Mouse (Mus musculus) cerebellum, adult 8-10 months (tissue): ENCODE measurements at regions not wholly inside any gene's neighbourhood (a gene's known extent, or its start where the extent isn't known, plus 50 kb on each side); places are given as distances from the start of the nearest gene placed in this dataset.
A peak's percentile ranks its signal among the peaks of the same experiment; 100 is the strongest.

Experiments used
- DNase-seq: peaks from one replicate; pipeline ENCODE4 v3.0.0; 2022

DNA sequence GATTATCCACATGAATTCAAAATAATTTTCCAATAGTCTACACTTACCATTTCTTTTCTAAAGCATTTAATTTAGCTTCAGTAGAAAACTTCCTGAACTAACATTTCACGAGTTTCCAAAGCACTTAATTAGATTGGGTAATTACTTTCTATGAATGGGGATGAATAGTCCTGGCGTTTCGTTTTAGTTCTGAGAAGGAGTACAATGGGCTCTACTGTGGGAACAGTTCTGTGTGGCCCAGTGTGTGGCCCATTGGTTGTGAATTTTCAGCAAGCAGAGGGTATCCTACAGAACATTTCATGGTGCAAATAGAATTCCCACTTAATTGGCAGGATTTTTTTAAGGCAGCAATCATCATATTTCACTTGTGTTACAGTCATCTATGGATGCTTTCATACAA lies 95.5 kb downstream of the 1700017N19Rik start:
- DNase-seq: no peak

- DNase-seq: no peak
Measured at GRCm38 (mm10) chr10:100695944-100696343, 105.7 kb downstream of the 1700017N19Rik start.

DNA sequence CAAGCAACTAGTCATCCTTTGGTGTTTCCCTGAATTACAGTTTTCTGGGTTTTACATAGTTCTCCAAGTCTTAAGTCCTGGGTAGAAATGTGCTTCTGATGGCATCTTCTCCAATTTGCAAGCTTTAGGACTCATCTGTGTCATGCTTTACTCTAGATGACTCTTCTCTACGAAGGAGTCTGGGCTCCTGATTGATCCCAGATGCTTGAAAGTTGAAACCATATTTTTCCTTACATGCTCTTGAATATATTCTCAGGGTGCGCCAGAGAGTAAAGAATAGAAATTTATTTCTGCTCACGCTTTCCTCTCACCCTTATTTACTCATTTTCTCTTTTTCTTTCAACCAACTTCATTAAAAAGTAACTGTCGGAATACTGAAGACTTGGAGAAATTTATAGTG lies 108.9 kb downstream of the 1700017N19Rik start:
- no peak for DNase-seq

DNA sequence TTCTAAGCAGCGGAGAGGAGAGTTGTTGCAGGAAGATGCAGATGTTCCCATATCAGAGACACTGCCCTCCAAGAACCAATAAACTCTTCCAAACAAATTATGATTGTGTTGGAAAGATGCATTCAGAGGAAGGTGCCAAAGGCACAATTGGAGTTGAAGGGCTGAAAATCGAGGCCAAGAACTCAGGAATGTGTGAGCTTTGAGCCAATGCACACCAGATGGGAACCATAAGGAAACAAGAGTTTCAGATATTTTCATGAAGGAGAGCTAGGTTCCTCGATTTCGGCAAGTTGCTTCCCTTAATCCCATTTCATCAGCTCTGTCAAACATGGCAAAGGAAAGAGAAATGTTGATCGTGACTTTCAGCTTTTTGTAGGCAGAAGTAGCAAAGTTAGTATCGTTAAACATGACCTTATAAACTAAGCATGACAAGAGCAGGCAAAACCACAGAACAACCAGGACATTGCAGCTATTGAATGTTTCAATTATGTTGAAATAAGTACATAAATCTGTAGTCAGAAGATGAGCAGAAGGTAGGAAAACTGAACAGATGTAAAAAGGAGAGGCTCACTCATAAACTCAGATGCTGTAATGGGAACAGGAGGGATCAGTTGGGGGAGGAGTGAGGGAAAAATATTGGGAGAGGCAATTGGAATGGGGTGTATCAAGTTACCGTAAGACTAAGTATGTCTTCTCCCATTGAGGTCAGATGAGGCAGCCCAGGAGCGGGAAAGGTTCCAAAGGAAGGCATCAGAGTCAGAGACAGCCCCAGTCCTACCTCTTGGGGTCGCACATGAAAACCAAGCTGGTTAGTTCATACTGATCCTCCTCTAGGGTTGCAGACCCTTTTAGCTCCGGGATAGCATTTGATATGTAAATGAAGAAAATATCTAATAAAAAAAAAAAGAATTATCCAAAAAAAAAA lies 110.3 kb downstream of the 1700017N19Rik start:
- DNase-seq: no peak

- DNase-seq: no peak
Measured at GRCm38 (mm10) chr10:100701938-100702337, 111.7 kb downstream of the 1700017N19Rik start.

DNA sequence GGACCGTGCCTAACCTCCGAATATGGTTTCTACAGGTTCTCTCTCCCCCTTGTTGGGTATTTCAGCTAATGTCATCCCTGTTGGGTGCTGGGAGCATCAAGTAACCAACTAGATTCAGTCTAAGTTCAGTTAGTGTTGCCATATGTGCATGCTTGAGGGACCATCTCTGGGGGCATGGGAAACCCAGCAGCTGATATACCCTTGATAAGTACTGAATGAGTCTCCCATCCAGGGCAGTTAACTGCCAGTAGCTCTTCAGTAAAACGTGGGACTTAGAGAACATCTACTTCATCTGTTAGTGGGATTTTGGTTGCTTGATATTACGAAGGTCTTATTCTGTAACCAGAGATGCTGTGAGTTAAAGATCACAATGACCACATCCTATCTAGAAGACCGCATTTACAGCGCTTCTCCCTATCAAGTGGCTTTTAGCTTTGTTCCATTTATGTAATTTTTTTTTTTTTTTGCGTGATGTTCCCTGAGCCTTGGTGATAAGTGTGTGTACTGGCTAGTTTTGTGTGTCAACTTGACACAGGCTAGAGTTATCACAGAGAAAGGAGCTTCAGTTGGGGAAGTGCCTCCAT lies 125.9 kb downstream of the 1700017N19Rik start:
- no peak for DNase-seq

GRCm38 (mm10) chr10:100718574-100718973 lies 128.3 kb downstream of the 1700017N19Rik start:
- no peak for DNase-seq

DNA sequence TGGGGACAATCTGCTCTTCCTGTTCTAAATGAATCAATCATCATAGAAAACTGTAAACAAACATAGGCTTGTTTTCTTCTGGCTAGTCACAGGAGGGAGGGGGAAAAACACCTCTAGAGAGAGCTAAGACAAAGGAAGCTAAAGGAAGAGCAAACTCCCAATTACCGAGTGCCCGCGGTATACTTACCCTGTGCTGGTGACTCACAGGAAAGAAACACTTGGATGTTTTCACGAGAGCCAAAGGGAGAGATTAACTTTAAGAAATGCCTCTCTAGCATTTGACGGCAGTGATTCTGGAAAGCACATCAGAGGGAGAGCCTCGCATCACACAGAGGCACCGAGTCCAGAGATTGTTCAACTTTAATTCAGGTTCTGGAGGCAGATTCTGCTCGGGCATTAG lies 151.0 kb downstream of the 1700017N19Rik start:
- no peak for DNase-seq

GRCm38 (mm10) chr10:100742065-100742464 lies 151.8 kb downstream of the 1700017N19Rik start:
- DNase-seq: peak; percentile 32

DNA sequence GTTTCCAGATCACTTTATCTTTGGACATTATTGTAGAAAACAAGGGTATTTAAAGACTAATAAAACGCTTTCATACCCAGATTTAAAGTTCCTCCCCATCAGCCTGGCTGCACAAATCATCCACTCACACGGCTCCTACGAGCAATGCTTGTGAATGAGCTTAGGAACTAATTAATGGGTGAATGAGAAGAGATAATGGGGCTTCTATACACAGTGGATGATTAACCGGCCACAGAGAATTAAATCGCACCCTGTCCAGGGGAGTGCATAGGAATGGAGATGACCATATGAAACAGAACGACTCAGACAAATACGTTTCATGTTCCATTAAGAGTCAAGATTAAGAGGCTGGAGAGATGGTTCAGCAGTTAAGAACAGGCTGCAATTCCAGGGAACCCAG lies 155.9 kb downstream of the 1700017N19Rik start:
- DNase-seq: no peak

DNA sequence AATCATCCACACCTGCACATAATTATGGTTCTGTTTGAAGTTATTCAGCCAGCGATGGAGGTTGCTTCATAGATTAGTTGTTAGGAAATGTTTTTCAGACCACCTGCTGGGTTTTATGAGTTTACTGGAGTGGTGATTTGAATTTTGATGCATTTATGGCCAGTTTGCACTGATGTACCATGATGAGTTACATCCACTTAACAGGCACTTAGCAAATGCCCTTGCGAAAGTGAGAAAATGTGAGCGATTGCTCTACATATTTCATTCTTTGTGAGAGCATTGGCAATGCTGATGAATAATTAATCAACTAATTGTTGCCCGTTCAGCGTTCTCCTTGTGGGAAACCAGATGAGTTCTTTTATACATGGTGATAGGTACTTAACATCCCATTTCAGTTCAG lies 164.7 kb downstream of the 1700017N19Rik start:
- DNase-seq: no peak

DNA sequence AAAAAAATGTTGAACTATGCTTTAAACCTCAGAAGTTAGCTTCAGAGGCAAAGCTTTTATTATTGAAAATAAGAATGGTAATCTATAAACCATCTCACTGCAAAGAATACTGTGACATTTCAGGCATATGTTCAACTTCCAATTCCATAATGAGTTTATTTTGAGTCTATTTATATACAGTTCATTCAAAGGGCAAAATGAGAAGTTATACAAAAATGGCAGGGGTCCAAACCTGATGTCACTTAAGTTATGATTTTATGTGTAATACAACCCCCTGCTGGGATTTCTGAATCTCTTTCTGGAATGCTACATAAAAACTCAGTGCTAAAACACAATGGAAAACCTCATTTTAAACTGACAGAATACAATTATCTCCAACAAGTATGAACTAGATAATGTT lies 184.0 kb downstream of the 1700017N19Rik start:
- DNase-seq: no peak

- DNase-seq: no peak
Measured at GRCm38 (mm10) chr10:100792166-100792565, 201.9 kb downstream of the 1700017N19Rik start.

DNA sequence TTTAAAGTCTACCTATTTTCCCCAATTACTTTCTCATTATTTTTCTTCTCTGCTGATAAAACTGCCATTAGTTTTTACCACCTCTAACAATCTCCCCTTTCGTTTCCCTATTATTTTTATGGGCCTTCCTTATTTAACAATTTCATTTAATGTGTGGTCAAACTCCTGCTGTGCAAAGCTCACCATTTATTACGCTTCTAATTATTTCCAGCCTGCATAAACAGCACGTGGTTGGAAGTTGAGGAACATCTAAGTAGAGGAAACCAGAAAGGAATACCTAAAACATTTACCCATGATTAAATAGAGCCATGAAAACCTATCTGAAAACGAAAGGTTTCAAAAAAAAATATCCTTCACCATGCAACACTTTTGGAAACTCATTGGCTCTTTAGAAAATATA lies 202.3 kb downstream of the 1700017N19Rik start:
- no peak for DNase-seq

GRCm38 (mm10) chr10:100795215-100795972 lies 205.1 kb downstream of the 1700017N19Rik start:
- DNase-seq: no peak

DNA sequence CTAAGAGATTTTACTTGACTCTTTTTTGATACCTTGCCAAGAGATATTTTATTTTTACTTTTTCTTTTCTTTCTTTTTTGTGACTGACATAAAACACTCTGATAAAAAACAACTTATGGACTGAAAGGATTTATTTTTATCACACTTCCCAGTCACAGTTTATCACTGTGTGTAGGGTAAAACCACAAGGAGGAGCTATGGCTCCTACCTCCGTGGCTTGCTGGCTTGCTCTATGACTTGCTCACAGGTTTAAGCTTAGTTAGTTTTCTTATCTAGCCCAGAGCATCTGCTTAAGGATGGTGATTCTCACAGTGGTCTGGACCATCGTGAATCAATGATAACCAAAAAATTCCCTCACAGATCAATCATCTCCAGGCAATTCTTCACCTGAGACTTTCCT lies 221.4 kb downstream of the 1700017N19Rik start:
- no peak for DNase-seq

GRCm38 (mm10) chr10:100834794-100835193 lies 244.5 kb downstream of the 1700017N19Rik start:
- no peak for DNase-seq

- DNase-seq: no peak
Measured at GRCm38 (mm10) chr10:100853213-100853612, 262.9 kb downstream of the 1700017N19Rik start.

GRCm38 (mm10) chr10:100856509-100856908 lies 266.2 kb downstream of the 1700017N19Rik start:
- DNase-seq: no peak

DNA sequence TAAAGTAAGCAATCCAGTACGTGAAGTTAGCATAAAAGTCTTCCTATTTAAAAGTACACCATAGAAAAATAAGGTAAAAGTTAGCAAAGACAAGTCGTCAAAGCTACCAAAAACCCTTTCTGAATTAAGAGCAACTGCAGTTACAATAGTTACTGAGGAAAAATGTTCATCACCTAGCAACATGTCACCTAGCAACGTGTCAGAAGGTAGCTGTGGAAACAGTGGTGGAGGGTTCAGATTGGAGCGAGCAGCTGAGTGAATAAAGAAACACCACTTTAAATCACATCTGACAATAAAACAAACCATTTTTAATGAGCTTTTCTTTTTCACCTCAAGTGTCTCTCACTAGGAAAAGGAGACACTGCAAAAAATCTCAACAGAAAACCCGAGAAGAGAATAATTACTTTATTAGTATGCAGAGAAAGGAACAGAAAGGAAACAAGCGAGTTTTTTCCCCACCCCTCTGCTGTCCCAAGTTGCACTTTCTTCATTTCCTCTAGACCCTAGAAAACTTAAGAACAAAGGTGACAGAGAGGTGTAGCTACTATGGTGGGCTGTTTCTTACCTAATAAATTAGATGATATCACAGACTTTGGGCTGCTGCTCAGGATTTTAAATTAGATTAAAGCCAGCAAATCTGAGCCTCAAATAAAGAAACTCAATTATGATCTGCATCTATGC lies 275.4 kb downstream of the 1700017N19Rik start:
- no peak for DNase-seq

- no peak for DNase-seq
Measured at GRCm38 (mm10) chr10:100868360-100868916, 278.2 kb downstream of the 1700017N19Rik start.

DNA sequence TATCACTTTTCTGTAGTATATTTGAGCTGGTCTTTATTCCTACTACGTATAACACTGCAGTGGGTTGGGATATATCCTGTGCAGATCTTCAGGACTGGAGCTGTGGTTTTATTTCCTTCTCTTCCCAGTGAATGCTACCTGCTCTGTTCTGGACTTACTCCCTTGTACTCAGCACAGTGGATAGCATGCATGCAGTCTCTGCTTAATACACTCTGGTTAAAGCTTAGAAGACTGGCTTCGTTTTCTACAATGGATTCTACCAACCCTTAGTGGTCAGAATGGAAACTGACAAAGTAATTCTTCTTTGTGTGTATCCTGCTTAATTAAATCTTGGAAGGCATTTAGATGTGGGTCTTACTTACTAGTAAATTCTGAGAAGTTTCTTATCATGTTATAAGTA lies 292.3 kb downstream of the 1700017N19Rik start:
- DNase-seq: no peak

DNA sequence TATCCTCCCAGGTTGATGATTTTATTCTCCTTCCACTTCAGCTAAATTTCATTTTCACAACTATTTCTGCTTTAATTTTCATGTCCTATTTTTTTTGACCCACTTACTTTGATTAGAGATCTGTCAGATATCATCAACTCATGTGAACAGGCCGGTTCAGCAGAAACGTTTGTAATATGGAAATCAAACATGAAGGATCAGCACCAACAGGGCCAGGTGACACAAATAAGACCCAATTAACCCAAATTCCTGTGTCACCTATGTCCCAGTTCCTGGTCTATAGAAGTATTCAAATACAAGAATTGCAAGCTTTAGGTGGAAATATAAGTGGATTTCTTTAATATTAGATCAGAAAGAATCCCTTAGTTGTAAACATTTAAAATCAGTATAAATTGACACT lies 332.7 kb downstream of the 1700017N19Rik start:
- DNase-seq: no peak
